Mouse (Mus musculus) embryonic fibroblast, embryonic 13.5 days (primary cell): ENCODE results near the gene C2cd2.

Experiments
- CTCF ChIP-seq: IDR thresholded peaks from 2 replicates; pipeline ENCODE4 v1.5.1; 2011; ENCODE audit warnings: mild to moderate bottlenecking, control low read depth, low read length, moderate library complexity, borderline replicate concordance; ENCODE audit not compliant: insufficient read depth
- POLR2A ChIP-seq: IDR thresholded peaks from 2 replicates; pipeline ENCODE4 v1.6.1; 2011; ENCODE audit warnings: low read depth, mild to moderate bottlenecking, control low read depth, low read length, moderate library complexity

DNA sequence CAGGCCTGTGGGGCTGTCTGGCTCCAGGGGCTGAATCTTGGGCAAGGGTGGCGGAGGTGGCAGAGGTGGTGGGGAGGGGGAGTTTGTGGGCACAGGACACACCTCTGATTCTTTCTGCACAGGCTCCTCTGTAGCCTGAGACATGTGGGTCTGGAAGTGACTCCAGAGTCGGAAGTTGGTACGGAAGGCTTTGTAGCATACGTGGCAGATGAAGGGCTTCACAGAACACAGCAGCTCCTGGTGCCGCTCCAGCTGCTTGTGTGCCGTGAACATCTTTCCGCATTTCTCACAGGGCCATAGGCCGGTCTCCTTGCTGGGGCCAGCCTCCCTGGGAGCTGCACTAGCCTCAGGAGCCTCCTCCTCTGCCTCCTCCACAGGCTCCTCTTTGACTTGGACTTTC, 12.3 kb downstream of the C2cd2 start:
- TF ChIP-seq POLR2A (no peak), CTCF (no peak)
